Mouse (Mus musculus) lung, adult 2 months (tissue): Measurements from ENCODE around the gene Itga2b. TPM values are rescaled to one million over a fixed set of nuclear protein-coding genes. Genes with fewer than 3 reads are reported as not detected.

Experiments used
- DNase-seq: peaks from one replicate; pipeline ENCODE4 v3.0.0; 2022
- H3K4me1 ChIP-seq: fragments of 200-500 bp; 2 replicates; pipeline ENCODE4 v1.6.1; 2011; ENCODE audit warnings: low read length; ENCODE audit not compliant: control insufficient read depth, insufficient read depth
- H3K4me3 ChIP-seq: fragments of 200-500 bp; replicated peaks from 2 replicates; pipeline ENCODE3; 2011; ENCODE audit warnings: low read depth, mild to moderate bottlenecking, control low read depth, low read length; ENCODE audit errors: extremely low read depth
- CTCF ChIP-seq: fragments of 200-500 bp; IDR thresholded peaks from 2 replicates; pipeline ENCODE4 v1.5.1; 2011; ENCODE audit warnings: mild to moderate bottlenecking, low read length, control low read depth; ENCODE audit not compliant: insufficient read depth
- POLR2A ChIP-seq: fragments of 200-500 bp; IDR thresholded peaks from 2 replicates; pipeline ENCODE4 v1.6.1; 2011; ENCODE audit warnings: low read depth, mild to moderate bottlenecking, control low read depth, low read length, borderline replicate concordance; ENCODE audit errors: extremely low read depth
- WGBS: fragments of 180-500 bp; shearing (Covaris S2); methylation state at CpG from one replicate; pipeline ENCODE4 v1.1.7; 2018; 5-methylcytosine and 5-hydroxymethylcytosine counted together
- polyA plus RNA-seq: library from polyadenylated mRNA; depleted of rRNA; stranded (reverse); fragments of >200 nt; gene quantifications from 2 replicates; pipeline ENCODE4 v1.2.3, GENCODE M21; 2012; rRNA removed

Itga2b gene
- polyA plus RNA-seq, 1 experiment, result 14.9 TPM

- Histone ChIP-seq H3K4me3 (no peak overlapping the region), H3K4me1 (no peaks in the 10 kb centered on the region)
- 80% methylated on average over 11 of the region's 11 CpGs for WGBS
- TF ChIP-seq POLR2A (no peak), CTCF (no peak)
- no peak for DNase-seq
Observed at GRCm38 (mm10) chr11:102405544-102406285, 64.2 kb downstream of the Itga2b start.

DNA sequence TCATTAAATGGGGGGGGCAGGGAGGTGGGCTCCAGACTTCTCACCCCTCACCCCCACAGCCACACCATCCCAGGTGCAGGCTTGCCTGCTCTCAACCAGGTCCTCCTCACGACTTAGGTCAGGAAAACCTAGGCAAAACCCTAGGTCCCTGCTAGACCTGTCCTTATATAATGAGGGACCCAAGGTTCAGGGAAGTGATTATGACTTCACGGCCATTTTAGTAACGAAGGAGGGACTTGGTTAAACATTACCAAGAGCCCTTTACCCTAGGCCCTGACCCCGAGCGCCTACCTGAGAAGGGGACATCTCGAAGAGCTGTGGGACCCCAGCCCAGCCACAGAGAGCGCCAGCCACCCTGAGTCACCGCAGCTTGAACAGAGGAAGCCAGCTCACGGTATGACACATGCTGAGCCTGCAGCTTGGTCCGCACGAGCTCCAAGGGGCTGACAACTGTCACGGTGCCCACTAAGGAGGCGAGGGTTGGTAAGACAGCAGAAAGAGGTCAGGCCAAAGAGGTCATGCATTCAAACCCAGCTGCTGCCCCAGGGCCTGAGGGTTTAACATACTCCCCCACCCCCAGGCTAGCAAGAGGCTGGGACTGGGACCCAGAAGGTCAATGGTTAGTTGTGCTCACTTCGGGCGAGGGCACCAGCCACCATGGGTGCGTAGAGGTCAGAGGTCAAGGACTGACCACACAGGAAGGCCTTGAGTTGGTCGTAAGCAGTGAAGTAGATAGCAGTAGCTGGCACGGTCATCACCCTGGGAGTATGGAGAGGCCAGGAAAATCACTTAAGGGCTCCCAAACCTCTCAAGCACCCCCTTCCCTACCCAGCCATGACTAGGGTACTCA is 65.5 kb downstream of the Itga2b start:
- Histone ChIP-seq H3K4me3 (no peak overlapping the region), H3K4me1 (no peaks in the 10 kb centered on the region)
- DNase-seq, result no peak
- 79% methylated on average over 18 of the region's 18 CpGs for WGBS
- TF ChIP-seq POLR2A (no peak), CTCF (no peak)

DNA sequence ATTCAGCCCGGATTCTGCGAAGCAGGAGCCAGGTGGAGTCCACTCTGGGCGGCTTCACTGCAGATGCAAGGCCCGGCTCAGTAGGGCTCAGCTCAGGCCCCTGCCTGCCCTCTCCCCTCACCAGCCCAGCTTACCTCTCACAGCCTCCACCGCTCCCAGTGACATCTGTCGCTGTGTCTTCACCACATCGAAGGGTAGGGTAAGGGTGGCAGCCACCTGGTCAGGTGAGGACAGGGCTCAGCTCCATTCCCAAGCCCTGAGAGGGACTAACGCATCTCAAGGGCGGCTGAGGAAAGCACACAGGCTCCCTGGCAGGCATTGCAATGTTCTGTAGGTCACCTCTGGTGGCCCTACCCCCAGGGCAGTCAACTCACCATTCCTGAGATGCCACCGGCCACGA is 66.3 kb downstream of the Itga2b start:
- 98% methylated on average over 11 of the region's 11 CpGs for WGBS
- no peak for TF ChIP-seq CTCF
- TF ChIP-seq POLR2A, result no peak

More for the DNA sequence above, 66.3 kb downstream of the Itga2b start:
- DNase-seq, result no peak
- Histone ChIP-seq H3K4me1 (no peaks in the 10 kb centered on the region), H3K4me3 (no peak overlapping the region)

Other genes starting within 250 kb of the Itga2b start
- 140 and 160 TPM in 2 replicates for gene Hdac5, start 240.0 kb downstream of the Itga2b start, polyA plus RNA-seq
- gene BC030867, start 221.2 kb downstream of the Itga2b start, polyA plus RNA-seq, result 0.65 and 0.68 TPM in 2 replicates
- 0.15 and 1.8 TPM in 2 replicates for gene Asb16, start 201.4 kb downstream of the Itga2b start, polyA plus RNA-seq
- gene Tmub2, start 185.2 kb downstream of the Itga2b start, polyA plus RNA-seq, result 46.3 and 53.4 TPM in 2 replicates
- 33.1 and 38.8 TPM in 2 replicates for gene Atxn7l3, start 173.5 kb downstream of the Itga2b start, polyA plus RNA-seq
- gene Ubtf, start 150.4 kb downstream of the Itga2b start, polyA plus RNA-seq, result 23.9 and 27.7 TPM in 2 replicates
- gene Slc4a1, start 103.9 kb downstream of the Itga2b start, polyA plus RNA-seq, result 1.1 and 1.2 TPM in 2 replicates
- 1.9 and 2.8 TPM in 2 replicates for gene Rundc3a, start 76.7 kb downstream of the Itga2b start, polyA plus RNA-seq
- gene Slc25a39, start 62.2 kb downstream of the Itga2b start, polyA plus RNA-seq, result 258 and 290 TPM in 2 replicates
- 220 and 257 TPM in 2 replicates for gene Grn, start 39.8 kb downstream of the Itga2b start, polyA plus RNA-seq
- 19.6 and 22.8 TPM in 2 replicates for gene Fam171a2, start 22.4 kb downstream of the Itga2b start, polyA plus RNA-seq
- 15.0 and 17.3 TPM in 2 replicates for gene Gpatch8, start 86.3 kb upstream of the Itga2b start, polyA plus RNA-seq
- gene Gm11627, start 109.3 kb upstream of the Itga2b start, polyA plus RNA-seq, result 2.4 and 2.5 TPM in 2 replicates
- gene Fzd2, start 134.3 kb upstream of the Itga2b start, polyA plus RNA-seq, result 45.5 and 50.9 TPM in 2 replicates
- not detected in 2 replicates for gene Meioc, start 193.6 kb upstream of the Itga2b start, polyA plus RNA-seq
- 4.3 and 5.0 TPM in 2 replicates for gene Ccdc43, start 227.7 kb upstream of the Itga2b start, polyA plus RNA-seq